Mouse (Mus musculus): Measurements from ENCODE around the gene Vps37c. TPM values are rescaled to one million over a fixed set of nuclear protein-coding genes. Genes with fewer than 3 reads are reported as not detected.

The Vps37c gene
- polyA plus RNA-seq, 1 experiment = 29.5 TPM

DNA sequence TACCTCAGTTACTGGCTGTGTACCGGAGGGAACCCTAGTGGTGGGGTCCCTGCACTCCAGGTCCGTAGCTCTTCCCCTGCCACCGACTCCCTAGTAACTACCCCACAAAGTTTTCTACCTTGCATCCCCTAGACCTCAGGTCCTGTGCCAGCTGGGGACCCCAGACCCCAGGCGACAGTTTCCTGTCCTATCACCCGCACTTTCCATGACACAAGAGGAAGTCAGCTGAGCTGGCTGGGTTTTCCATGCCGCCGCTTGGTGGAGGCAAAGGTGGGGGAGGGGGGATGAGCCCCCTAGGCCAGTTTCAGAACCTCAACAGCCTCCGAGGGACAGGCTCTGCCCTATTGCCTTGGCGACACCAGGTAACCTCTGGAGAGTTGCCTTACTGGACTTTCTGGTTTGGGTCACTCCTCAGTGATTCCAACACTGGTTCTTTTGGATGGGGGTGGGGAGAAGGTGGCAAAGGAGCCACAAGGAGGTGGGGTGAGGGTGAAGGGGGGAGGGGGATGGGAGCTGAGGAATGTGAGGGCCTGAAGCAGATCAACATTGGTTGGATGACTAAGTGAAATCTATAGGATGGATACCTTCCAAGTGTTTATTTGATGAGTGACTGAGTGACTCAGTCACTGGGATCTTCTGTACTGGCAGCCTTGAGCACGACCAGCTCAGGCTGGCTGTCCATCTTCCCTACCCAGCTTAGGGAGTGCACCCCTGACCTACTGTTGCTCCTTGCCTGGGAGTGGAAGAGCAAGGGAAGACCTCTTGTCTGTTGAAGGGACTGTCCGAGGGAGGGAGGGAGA lies 52.3 kb downstream of the Vps37c start:
- H3K4me3 ChIP-seq (replicated peaks; ENCODE audit: control insufficient read depth, low read depth, low read length) = no peak overlapping the region
- TF ChIP-seq POLR2A (IDR thresholded peaks at IDR 0.05; ENCODE audit: borderline replicate concordance, control insufficient read depth, low read depth, low read length) (no peak), CTCF (IDR thresholded peaks at IDR 0.05; ENCODE audit: control insufficient read depth, insufficient read depth, low read length) (no peak)
- 14% methylated on average over 11 of the region's 11 CpGs for WGBS
- H3K4me1 ChIP-seq (ENCODE audit: control insufficient read depth, insufficient read depth, low read length) = peaks cover 8% of the 10 kb centered on the region
- H3K27ac ChIP-seq (ENCODE audit: control insufficient read depth, insufficient read depth, low read depth, low read length, poor library complexity) = no peak overlapping the region

DNA sequence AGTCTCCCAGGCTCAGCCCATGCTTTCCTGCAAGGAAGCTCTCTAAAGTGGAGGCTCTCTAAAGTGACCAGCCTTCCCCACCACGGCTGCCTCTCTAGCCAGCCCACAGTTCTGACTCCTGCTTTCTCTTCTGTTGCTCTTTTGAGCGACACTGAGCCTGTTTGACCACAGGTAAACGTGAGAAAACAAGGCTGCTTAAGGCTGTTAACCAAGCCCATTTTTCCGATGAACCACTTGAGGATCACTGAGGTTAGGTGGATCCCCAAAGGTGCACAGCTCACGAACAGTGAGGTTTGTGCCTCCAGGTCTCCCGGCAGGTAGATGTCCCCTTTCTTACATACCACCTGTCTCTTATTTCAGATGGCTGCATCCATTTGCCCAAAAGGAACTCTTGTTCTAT lies 53.6 kb downstream of the Vps37c start:
- Histone ChIP-seq H3K4me3 (replicated peaks; ENCODE audit: control insufficient read depth, low read depth, low read length) (no peak overlapping the region), H3K27ac (ENCODE audit: control insufficient read depth, insufficient read depth, low read depth, low read length, poor library complexity) (no peak overlapping the region), H3K4me1 (ENCODE audit: control insufficient read depth, insufficient read depth, low read length) (peaks cover 8% of the 10 kb centered on the region)
- TF ChIP-seq CTCF (IDR thresholded peaks at IDR 0.05; ENCODE audit: control insufficient read depth, insufficient read depth, low read length) (no peak), POLR2A (IDR thresholded peaks at IDR 0.05; ENCODE audit: borderline replicate concordance, control insufficient read depth, low read depth, low read length) (no peak)
- 74% methylated on average over 6 of the region's 6 CpGs for WGBS

DNA sequence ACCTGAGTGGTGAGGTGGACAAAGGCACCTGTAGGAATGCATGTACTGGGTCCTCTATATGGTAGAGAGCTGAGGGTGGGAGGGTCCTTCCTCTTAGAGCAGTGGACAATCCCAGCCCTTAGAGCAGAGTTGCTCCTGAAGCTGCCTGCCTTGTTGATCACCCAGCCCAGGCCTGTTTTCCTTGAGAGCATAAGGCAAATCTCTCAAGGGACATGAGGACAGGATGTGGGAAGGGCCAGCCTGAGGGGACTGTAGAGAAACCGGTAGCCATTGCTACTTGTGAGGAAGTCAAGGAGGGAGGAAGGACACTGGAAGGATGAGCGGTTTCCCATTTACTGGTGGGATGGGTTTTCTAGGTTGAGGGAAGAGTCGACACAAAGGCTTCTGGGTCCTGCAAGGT lies 54.0 kb downstream of the Vps37c start:
- 31% methylated on average over 3 of the region's 3 CpGs for WGBS
- Histone ChIP-seq H3K27ac (ENCODE audit: control insufficient read depth, insufficient read depth, low read depth, low read length, poor library complexity) (no peak overlapping the region), H3K4me1 (ENCODE audit: control insufficient read depth, insufficient read depth, low read length) (peaks cover 8% of the 10 kb centered on the region), H3K4me3 (replicated peaks; ENCODE audit: control insufficient read depth, low read depth, low read length) (no peak overlapping the region)
- TF ChIP-seq POLR2A (IDR thresholded peaks at IDR 0.05; ENCODE audit: borderline replicate concordance, control insufficient read depth, low read depth, low read length) (no peak), CTCF (IDR thresholded peaks at IDR 0.05; ENCODE audit: control insufficient read depth, insufficient read depth, low read length) (no peak)

DNA sequence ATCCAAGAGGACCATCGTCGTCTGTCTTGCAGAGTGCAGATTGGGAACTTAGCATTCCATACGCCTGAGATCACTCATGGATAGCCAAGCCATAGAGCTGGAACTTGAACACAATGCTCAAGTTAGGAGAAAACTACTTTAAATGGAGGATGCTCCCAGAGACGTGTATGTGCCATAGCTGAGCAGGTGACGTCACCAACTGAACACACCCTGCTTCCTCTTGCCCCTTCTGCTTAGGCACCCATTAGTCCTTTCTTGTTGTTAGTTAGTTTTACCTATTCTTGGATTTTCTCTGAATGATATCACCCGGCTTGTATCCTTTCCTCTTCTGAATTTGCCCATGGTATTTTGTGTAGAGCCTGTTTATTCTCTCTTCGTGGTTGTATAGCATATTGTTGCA lies 58.6 kb downstream of the Vps37c start:
- no peak overlapping the region for H3K4me3 ChIP-seq (replicated peaks; ENCODE audit: control insufficient read depth, low read depth, low read length)
- TF ChIP-seq POLR2A (IDR thresholded peaks at IDR 0.05; ENCODE audit: borderline replicate concordance, control insufficient read depth, low read depth, low read length) (no peak), CTCF (IDR thresholded peaks at IDR 0.05; ENCODE audit: control insufficient read depth, insufficient read depth, low read length) (no peak)
- H3K27ac ChIP-seq (ENCODE audit: control insufficient read depth, insufficient read depth, low read depth, low read length, poor library complexity) = no peak overlapping the region
- 74% methylated on average over 7 of the region's 7 CpGs for WGBS
- peaks cover 4% of the 10 kb centered on the region; the same call in 1 of the 2 replicates for H3K4me1 ChIP-seq (ENCODE audit: control insufficient read depth, insufficient read depth, low read length)

DNA sequence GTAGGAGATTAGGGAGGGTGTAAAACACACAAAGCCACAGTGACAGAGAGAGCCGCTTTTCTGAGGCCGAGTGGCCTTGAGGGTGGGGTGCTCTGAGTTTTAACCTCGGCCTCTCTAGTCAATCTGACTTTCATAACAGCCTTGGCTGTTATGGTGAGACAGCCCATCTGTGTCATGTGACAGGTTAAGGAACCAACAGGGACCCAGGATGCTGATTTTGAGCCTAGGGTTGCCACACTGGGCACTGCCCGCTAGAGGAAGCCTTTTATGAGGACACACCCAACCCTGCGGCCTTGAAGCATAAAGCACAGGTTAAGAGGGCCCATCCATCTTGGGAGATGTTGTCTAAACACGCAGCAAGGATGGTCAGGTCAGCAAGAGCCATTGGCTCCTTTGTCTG lies 59.2 kb downstream of the Vps37c start:
- 57% methylated on average over 6 of the region's 6 CpGs for WGBS
- Histone ChIP-seq H3K4me1 (ENCODE audit: control insufficient read depth, insufficient read depth, low read length) (peaks cover 4% of the 10 kb centered on the region; the same call in 1 of the 2 replicates), H3K4me3 (replicated peaks; ENCODE audit: control insufficient read depth, low read depth, low read length) (peak overlapping the region; percentile 5), H3K27ac (ENCODE audit: control insufficient read depth, insufficient read depth, low read depth, low read length, poor library complexity) (peak overlapping the region; percentile 14; the same call in 1 of the 2 replicates)
- no peak for TF ChIP-seq CTCF (IDR thresholded peaks at IDR 0.05; ENCODE audit: control insufficient read depth, insufficient read depth, low read length)
- no peak for TF ChIP-seq POLR2A (IDR thresholded peaks at IDR 0.05; ENCODE audit: borderline replicate concordance, control insufficient read depth, low read depth, low read length)

GRCm38 (mm10) chr19:10748401-10749102 lies 60.0 kb downstream of the Vps37c start:
- Histone ChIP-seq H3K4me3 (replicated peaks; ENCODE audit: control insufficient read depth, low read depth, low read length) (no peak overlapping the region), H3K4me1 (ENCODE audit: control insufficient read depth, insufficient read depth, low read length) (peaks cover 4% of the 10 kb centered on the region; the same call in 1 of the 2 replicates), H3K27ac (ENCODE audit: control insufficient read depth, insufficient read depth, low read depth, low read length, poor library complexity) (no peak overlapping the region)
- no peak for TF ChIP-seq CTCF (IDR thresholded peaks at IDR 0.05; ENCODE audit: control insufficient read depth, insufficient read depth, low read length)
- WGBS = 63% methylated on average over 11 of the region's 11 CpGs

DNA sequence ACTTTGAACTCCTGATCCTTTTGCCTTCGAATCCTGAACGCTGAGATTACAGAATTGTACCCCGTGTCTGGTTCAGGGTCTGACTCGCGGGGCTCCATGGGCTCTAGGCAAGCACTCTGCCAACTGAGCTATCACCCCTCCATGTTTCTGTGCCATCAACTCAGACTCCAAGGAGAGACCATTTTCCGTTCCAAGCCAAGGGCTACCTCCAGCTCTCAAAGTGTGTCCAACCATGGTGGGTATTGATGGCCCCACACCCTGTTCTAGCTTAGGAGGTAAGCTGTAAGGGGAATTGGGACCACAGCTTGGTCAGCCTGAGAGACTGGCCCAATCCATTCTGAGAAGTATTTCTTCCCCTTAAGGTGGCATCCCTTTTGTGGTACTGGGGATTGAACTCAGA lies 60.8 kb downstream of the Vps37c start:
- no peak for TF ChIP-seq POLR2A (IDR thresholded peaks at IDR 0.05; ENCODE audit: borderline replicate concordance, control insufficient read depth, low read depth, low read length)
- no peak for TF ChIP-seq CTCF (IDR thresholded peaks at IDR 0.05; ENCODE audit: control insufficient read depth, insufficient read depth, low read length)
- Histone ChIP-seq H3K27ac (ENCODE audit: control insufficient read depth, insufficient read depth, low read depth, low read length, poor library complexity) (no peak overlapping the region), H3K4me3 (replicated peaks; ENCODE audit: control insufficient read depth, low read depth, low read length) (no peak overlapping the region), H3K4me1 (ENCODE audit: control insufficient read depth, insufficient read depth, low read length) (peaks cover 4% of the 10 kb centered on the region; the same call in 1 of the 2 replicates)
- 90% methylated on average over 6 of the region's 6 CpGs for WGBS

DNA sequence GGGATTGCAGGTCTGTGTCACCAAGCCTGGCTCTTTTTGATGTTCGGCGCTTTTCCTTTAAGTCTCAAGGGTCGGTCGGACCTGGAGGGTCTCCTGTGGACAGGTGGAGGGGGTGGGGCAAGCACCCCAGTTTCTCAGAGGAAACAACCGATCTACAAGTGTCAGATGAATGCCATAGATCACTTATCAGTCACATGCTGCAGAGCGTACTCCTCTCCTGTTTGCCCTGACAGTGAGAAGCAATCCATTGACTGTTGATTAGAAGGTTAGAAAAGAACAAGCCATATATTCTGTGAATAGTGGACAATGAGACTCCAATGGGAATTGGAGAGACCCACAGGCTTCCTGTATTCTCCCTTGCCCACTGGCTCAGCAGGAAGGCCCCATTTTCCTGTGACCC lies 61.6 kb downstream of the Vps37c start:
- TF ChIP-seq CTCF (IDR thresholded peaks at IDR 0.05; ENCODE audit: control insufficient read depth, insufficient read depth, low read length) (no peak), POLR2A (IDR thresholded peaks at IDR 0.05; ENCODE audit: borderline replicate concordance, control insufficient read depth, low read depth, low read length) (no peak)
- peaks cover 4% of the 10 kb centered on the region; the same call in 1 of the 2 replicates for H3K4me1 ChIP-seq (ENCODE audit: control insufficient read depth, insufficient read depth, low read length)

More for the DNA sequence above, 61.6 kb downstream of the Vps37c start:
- H3K27ac ChIP-seq (ENCODE audit: control insufficient read depth, insufficient read depth, low read depth, low read length, poor library complexity) = no peak overlapping the region
- H3K4me3 ChIP-seq (replicated peaks; ENCODE audit: control insufficient read depth, low read depth, low read length) = no peak overlapping the region
- 78% methylated on average over 6 of the region's 6 CpGs for WGBS

Measured in bone marrow, adult 2 months (tissue).